Mouse (Mus musculus) cerebellum, adult 9-11 months (tissue): ENCODE measurements around the gene Eral1.

Source experiments
- DNase-seq: peaks from one replicate; pipeline ENCODE4 v3.0.0; 2022

Gene Eral1

DNA sequence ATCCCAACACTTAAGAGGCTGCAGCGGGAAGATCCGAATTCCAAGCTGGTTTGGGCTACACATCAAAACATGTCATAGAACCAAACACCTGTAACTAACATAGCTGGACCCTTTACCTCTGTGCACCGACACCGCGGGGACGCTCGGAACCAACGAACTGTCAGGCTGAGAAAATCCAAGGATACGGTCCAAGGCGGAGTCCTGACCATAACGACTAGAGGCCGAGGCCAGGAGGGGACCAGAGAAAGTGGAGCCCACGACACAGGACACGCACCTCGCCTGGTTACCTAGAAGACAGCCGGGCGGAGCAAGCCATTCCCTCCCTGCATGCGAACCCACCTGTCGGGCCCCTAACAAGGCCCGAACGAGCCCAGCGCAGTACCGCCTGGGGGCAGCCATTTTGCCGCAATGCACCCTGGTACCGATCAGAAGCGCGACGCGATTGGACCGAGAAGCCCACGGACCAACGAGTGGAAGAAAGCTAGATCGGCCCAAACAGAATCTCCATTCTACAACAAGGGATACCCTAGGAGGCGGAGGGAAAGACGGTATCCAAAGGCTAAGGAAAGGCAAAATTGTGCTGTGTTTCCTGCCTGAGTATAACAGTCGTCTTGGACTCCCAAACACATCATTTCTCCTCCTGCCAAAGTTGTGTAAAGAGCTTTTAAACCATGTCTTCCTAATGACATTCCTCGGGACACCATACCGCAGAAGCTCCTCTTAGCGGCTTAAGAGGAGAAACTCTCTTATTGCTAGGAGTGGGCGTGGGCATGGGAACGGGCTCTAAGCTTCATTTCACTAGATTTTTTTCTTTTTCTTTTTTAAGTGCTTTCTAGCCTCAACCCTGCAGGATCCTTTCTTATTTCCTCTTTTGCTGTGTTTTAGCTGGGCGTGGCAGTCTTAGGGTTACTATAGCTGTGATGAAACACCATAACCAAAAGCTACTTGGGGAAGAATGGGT, at the start of gene Eral1:
Gene Eral1, minus strand, starts transcription at position 423 of the 961 bp plus-strand sequence.
- peak; percentile 81 for DNase-seq

DNA sequence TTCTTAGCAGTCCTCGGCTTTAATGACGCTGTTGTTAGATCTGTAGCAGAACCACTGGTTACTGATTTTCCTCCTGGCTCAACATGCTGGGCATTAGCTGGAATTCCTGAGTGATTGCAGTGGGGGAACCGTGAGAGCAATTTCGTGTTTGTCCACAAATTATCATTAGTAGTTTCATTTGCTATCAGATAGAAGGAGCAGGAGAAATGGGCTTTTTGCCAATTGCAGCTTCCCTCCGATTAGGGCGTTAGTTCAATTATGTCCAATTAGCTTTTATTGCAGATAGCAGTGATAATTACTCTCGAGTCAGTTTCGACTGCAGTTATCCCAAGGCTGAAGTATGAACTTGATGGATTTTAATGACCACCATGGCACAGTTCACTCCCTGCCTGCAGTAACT, 49.3 kb upstream of the Eral1 start:
- no peak for DNase-seq

GRCm38 (mm10) chr11:78126739-78127138, 46.6 kb upstream of the Eral1 start:
- DNase-seq = no peak

GRCm38 (mm10) chr11:78125691-78126090, 45.5 kb upstream of the Eral1 start:
- no peak for DNase-seq

- no peak for DNase-seq
Measured at GRCm38 (mm10) chr11:78123782-78124181, 43.6 kb upstream of the Eral1 start.

DNA sequence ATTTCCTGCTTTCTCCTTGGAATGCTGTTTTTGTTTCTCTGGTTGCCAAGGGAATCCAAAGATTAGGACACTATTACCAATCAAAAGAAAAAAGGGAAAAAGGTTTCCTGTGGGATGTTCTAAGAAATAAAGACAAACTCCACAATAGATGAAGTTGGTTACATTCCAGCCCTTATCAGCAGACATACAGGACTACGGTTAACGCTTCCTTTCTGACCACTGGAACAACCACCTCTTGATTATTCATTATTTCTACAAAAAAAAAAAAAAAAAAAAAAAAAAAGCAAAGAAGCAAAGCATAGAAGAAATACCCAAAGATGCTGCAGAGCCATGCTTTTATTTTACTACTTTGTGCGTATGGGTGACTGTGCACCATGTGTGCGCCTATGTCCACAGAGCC, 42.6 kb upstream of the Eral1 start:
- no peak for DNase-seq

DNA sequence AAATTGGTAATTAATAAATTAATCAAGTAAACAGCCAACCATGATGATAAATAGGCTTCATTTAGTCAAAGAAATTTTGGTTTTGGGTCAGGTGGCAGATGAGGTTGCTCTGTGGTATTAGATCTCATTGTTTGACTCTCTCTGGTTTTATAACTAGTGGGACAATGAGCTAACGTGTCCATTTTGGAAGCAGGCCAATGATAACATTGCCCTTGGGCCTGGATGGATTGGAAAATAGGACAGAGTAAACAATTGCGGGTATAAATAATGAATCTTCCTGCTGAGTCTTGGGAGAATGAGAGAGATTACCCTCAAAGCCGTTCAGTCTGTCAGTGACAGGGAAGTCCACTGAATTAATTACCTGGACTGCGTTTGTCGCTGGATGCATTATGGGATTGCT, 41.0 kb upstream of the Eral1 start:
- DNase-seq = peak; percentile 32

DNA sequence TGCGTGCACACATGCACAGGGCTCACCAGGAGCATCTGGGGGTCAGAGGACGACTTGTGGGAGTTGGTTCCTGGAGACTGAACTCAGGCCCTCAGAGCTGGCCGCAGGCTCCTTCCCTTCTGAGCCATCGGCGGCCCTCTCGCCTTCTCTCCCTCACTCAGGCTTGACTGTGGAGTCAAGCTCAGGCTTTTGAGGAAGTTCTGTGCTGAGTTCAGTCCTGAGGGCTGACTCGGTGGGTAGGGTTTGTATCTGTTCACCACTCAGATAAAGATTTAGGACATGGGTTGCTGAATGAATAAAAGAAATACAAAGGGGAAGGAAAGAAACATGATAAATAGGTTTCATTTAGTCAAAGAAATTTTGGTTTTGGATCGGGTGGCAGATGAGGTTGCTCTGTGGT, 39.7 kb upstream of the Eral1 start:
- DNase-seq = no peak

DNA sequence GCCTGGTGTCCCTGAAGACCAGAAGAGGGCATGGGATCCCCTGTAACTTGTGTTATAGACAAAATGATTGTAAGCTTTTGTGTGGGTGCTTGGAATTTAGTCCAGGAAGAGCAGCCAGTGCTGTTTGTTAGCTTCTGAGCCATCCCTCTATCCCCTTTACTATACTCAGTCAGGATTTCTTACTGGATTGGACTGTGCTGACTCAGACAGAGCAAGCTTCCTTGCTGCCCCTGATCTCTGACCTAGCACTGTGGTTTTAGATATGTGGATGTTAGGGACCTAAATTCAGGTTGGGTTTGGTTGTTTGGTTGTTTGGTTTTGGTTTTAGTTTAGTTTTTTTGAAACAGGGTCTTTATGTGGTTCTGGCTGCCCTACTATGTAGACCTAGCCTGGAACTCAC, 38.3 kb upstream of the Eral1 start:
- no peak for DNase-seq

GRCm38 (mm10) chr11:78116146-78116410, 35.9 kb upstream of the Eral1 start:
- no peak for DNase-seq

GRCm38 (mm10) chr11:78115367-78116145, 35.4 kb upstream of the Eral1 start:
- peak; percentile 97 for DNase-seq

- DNase-seq = no peak
Measured at GRCm38 (mm10) chr11:78114676-78115366, 34.6 kb upstream of the Eral1 start.

- no peak for DNase-seq
Measured at GRCm38 (mm10) chr11:78113616-78114015, 33.4 kb upstream of the Eral1 start.

- no peak for DNase-seq
Measured at GRCm38 (mm10) chr11:78104501-78104900, 24.3 kb upstream of the Eral1 start.

GRCm38 (mm10) chr11:78102958-78103747, 23.0 kb upstream of the Eral1 start:
- DNase-seq = no peak

GRCm38 (mm10) chr11:78102142-78102541, 22.0 kb upstream of the Eral1 start:
- no peak for DNase-seq

GRCm38 (mm10) chr11:78100746-78101145, 20.6 kb upstream of the Eral1 start:
- no peak for DNase-seq

DNA sequence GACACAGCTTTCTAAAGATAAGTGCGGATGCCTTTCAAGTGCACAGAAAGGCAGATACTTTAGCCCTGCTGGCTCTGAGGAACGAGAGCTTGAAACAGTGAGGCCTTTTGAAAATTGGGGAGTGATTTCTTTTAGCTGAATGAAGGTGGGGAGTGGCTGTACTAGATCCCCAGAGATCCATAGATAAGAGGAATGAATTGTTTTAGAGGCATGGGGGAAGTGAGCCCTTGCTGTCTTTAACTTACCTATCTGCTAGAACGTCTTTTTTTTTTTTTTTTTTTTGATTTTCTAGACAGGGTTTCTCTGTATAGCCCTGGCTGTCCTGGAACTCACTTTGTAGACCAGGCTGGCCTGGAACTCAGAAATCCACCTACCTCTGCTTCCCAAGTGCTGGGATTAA, 16.9 kb upstream of the Eral1 start:
- no peak for DNase-seq

- no peak for DNase-seq
Measured at GRCm38 (mm10) chr11:78095144-78095516, 14.9 kb upstream of the Eral1 start.

DNA sequence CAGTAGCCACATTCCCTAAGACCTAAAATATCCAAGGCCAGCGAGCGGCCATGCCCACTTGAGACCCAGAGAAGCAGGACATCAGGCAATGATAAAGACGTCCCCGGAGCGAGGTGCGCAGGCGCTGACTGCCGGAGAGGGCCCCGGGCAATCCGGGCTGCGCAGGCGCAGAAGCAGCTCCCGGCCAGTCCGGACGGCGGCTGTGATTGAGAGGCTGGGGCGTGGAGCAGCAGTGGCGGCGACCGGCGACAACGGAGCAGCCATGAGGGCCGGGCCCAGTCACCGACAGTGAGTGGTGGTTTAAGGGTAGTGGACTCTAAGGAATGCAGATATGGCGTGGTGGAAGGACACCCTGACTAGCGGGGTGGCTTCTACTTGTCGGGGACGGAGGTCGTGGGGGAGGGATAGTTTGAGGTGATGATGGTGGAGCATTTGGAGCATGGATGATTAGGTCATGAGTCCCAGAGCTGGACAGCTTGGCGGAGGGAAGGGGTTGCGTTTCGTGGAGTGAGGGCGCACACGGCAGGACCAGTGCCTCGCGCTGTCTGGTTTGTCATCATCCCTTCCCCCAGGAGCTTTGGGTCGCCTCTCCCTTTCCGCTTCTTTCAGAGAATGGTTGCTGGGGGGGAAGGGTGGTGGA, 14.4 kb upstream of the Eral1 start, which contains the start of gene Fam222b:
Gene Fam222b, plus strand, starts transcription at position 157 of the 640 bp plus-strand sequence.
- peak; percentile 94 for DNase-seq

DNA sequence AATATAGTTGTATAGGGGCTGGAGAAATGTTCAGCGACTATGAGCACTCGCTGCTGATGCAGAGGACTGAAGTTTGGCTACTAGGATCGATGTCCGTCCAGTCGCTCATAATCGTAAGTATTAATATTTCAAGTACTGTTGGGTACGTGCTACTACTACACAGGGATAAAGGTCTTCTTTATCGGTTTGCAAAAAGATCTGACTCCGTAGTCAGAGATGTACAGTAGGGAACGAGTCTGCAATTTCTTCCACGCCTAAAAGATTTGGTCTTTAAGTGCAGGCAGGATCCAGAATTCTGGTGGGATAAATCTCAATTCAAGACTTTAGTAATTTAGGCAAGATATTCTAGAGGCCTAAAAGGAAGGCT, 13.9 kb upstream of the Eral1 start:
- no peak for DNase-seq

- DNase-seq = no peak
Measured at GRCm38 (mm10) chr11:78087756-78088281, 7.6 kb upstream of the Eral1 start.
